Mouse (Mus musculus): ENCODE data around the gene Epn1. TPM values are rescaled to one million over a fixed set of nuclear protein-coding genes. Genes with fewer than 3 reads are reported as not detected.

Epn1 gene
- total and polyA plus RNA-seq, 3 experiments = 79.5 to 720 (median 152) TPM

- Histone ChIP-seq H3K9me3 (replicated peaks) (no peaks in the 10 kb centered on the region), H3K36me3 (replicated peaks) (peaks cover 99% of the 10 kb centered on the region), H3K4me1 (ENCODE audit: insufficient read depth, low read depth, low read length) (peaks cover 65% of the 10 kb centered on the region), H3K4me3 (ENCODE audit: low read depth, low read length) (no peak overlapping the region), H3K27me3 (ENCODE audit: insufficient read depth, low read length) (no peaks in the 10 kb centered on the region)
- DNase-seq (ENCODE audit: low spot score) = no peak
- TF ChIP-seq TAL1 (conservative IDR thresholded peaks at IDR 0.05; ENCODE audit: low read depth, low read length) = no peak
- no peak for TF ChIP-seq CTCF (IDR thresholded peaks at IDR 0.05; ENCODE audit: low read depth, low read length)
- TF ChIP-seq GATA1 (IDR thresholded peaks at IDR 0.05; ENCODE audit: borderline replicate concordance, low read length) = no peak
- no peak for TF ChIP-seq POLR2AphosphoS5 (IDR thresholded peaks at IDR 0.05; ENCODE audit: insufficient replicate concordance, low read depth, low read length)
- no peak for ATAC-seq (ENCODE audit: extremely low read depth, insufficient number of reproducible peaks, low FRiP score, poor library complexity, severe bottlenecking)
Observed at GRCm38 (mm10) chr7:5092831-5093510, 12.9 kb downstream of the Epn1 start.

- Histone ChIP-seq H3K4me3 (ENCODE audit: low read depth, low read length) (no peak overlapping the region), H3K27me3 (ENCODE audit: insufficient read depth, low read length) (no peaks in the 10 kb centered on the region), H3K36me3 (replicated peaks) (peaks cover 68% of the 10 kb centered on the region), H3K4me1 (ENCODE audit: insufficient read depth, low read depth, low read length) (peaks cover 66% of the 10 kb centered on the region), H3K9me3 (replicated peaks) (no peaks in the 10 kb centered on the region)
- DNase-seq (ENCODE audit: low spot score) = no peak
- TF ChIP-seq GATA2 (IDR thresholded peaks at IDR 0.05; ENCODE audit: borderline replicate concordance, low read depth, low read length) (no peak), GATA1 (IDR thresholded peaks at IDR 0.05; ENCODE audit: borderline replicate concordance, low read length) (no peak), POLR2AphosphoS5 (IDR thresholded peaks at IDR 0.05; ENCODE audit: insufficient replicate concordance, low read depth, low read length) (no peak), TAL1 (conservative IDR thresholded peaks at IDR 0.05; ENCODE audit: low read depth, low read length) (no peak), CTCF (IDR thresholded peaks at IDR 0.05; ENCODE audit: low read depth, low read length) (no peak)
- ATAC-seq (ENCODE audit: extremely low read depth, insufficient number of reproducible peaks, low FRiP score, poor library complexity, severe bottlenecking) = no peak
Observed at GRCm38 (mm10) chr7:5098769-5099168, 18.7 kb downstream of the Epn1 start.

DNA sequence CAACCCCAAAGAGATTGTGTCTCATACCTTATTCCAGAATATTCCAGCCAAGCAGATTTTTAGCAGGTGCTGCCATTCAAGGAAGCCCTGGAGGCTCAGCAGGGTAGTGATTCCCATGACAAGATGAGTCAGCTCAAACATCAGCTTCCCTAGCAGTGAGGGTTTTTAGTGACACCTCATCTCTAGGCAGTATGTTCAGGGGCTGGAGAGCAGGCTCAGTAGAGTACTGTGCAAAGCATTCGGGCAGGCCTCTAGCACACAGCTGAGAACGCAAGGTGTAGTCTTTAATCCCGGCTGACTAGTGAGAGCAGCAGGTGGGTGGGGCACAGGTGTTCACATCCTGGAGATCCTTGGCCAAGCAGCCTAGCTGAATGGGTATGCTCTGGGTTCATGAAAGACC is 19.8 kb downstream of the Epn1 start:
- Histone ChIP-seq H3K36me3 (replicated peaks) (peaks cover 57% of the 10 kb centered on the region), H3K27me3 (ENCODE audit: insufficient read depth, low read length) (no peaks in the 10 kb centered on the region), H3K4me3 (ENCODE audit: low read depth, low read length) (no peak overlapping the region), H3K4me1 (ENCODE audit: insufficient read depth, low read depth, low read length) (peaks cover 57% of the 10 kb centered on the region), H3K9me3 (replicated peaks) (no peaks in the 10 kb centered on the region)
- ATAC-seq (ENCODE audit: extremely low read depth, insufficient number of reproducible peaks, low FRiP score, poor library complexity, severe bottlenecking) = 0 out of 2 replicates have a peak, but pooled peaks have one; percentile 24
- no peak for TF ChIP-seq TAL1 (conservative IDR thresholded peaks at IDR 0.05; ENCODE audit: low read depth, low read length)
- no peak for TF ChIP-seq GATA2 (IDR thresholded peaks at IDR 0.05; ENCODE audit: borderline replicate concordance, low read depth, low read length)
- no peak for TF ChIP-seq GATA1 (IDR thresholded peaks at IDR 0.05; ENCODE audit: borderline replicate concordance, low read length)
- no peak for TF ChIP-seq CTCF (IDR thresholded peaks at IDR 0.05; ENCODE audit: low read depth, low read length)
- no peak for TF ChIP-seq POLR2AphosphoS5 (IDR thresholded peaks at IDR 0.05; ENCODE audit: insufficient replicate concordance, low read depth, low read length)
- DNase-seq (ENCODE audit: low spot score) = no peak

DNA sequence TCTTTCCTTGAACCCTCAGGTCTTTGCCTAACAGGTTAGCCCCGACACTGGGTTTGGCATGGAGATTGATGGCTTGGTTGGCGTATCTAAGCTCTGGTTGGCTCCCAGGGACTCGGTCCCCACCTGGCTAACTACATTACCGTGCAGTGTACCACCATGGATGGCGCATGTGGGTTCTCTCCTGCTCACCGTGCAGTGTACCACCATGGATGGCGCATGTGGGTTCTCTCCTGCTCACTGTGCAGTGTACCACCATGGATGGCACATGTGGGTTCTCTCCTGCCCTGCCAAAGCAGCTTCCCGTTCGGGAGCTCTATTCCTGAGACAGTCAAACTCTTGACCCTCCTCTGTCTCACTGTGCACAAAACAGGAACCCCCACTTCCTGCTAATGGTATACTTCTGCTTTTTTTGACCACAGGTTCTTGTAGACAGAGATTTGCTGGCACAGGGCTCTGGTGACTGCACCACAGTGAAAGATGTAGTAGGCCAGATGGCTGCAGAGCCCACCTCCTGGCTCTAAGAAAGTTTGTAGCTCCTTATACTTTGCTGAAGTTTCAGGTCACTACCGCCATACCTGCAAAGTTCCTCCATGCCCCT is 21.1 kb downstream of the Epn1 start:
- Histone ChIP-seq H3K36me3 (replicated peaks) (peaks cover 44% of the 10 kb centered on the region), H3K4me1 (ENCODE audit: insufficient read depth, low read depth, low read length) (peaks cover 50% of the 10 kb centered on the region), H3K4me3 (ENCODE audit: low read depth, low read length) (peak overlapping the region; percentile 51; the same call in 1 of the 2 replicates), H3K27me3 (ENCODE audit: insufficient read depth, low read length) (no peaks in the 10 kb centered on the region), H3K9me3 (replicated peaks) (no peaks in the 10 kb centered on the region)
- DNase-seq (ENCODE audit: low spot score) (peak; percentile 71), ATAC-seq (ENCODE audit: extremely low read depth, insufficient number of reproducible peaks, low FRiP score, poor library complexity, severe bottlenecking) (peak; percentile 84)
- no peak for TF ChIP-seq GATA2 (IDR thresholded peaks at IDR 0.05; ENCODE audit: borderline replicate concordance, low read depth, low read length)
- no peak for TF ChIP-seq TAL1 (conservative IDR thresholded peaks at IDR 0.05; ENCODE audit: low read depth, low read length)
- no peak for TF ChIP-seq GATA1 (IDR thresholded peaks at IDR 0.05; ENCODE audit: borderline replicate concordance, low read length)
- no peak for TF ChIP-seq CTCF (IDR thresholded peaks at IDR 0.05; ENCODE audit: low read depth, low read length)
- no peak for TF ChIP-seq POLR2AphosphoS5 (IDR thresholded peaks at IDR 0.05; ENCODE audit: insufficient replicate concordance, low read depth, low read length)

GRCm38 (mm10) chr7:5102564-5102963 is 22.5 kb downstream of the Epn1 start:
- TF ChIP-seq GATA2 (IDR thresholded peaks at IDR 0.05; ENCODE audit: borderline replicate concordance, low read depth, low read length) (no peak), GATA1 (IDR thresholded peaks at IDR 0.05; ENCODE audit: borderline replicate concordance, low read length) (no peak), CTCF (IDR thresholded peaks at IDR 0.05; ENCODE audit: low read depth, low read length) (no peak), POLR2AphosphoS5 (IDR thresholded peaks at IDR 0.05; ENCODE audit: insufficient replicate concordance, low read depth, low read length) (no peak), TAL1 (conservative IDR thresholded peaks at IDR 0.05; ENCODE audit: low read depth, low read length) (no peak)
- H3K9me3 ChIP-seq (replicated peaks) = no peaks in the 10 kb centered on the region
- no peak for DNase-seq (ENCODE audit: low spot score)
- H3K4me1 ChIP-seq (ENCODE audit: insufficient read depth, low read depth, low read length) = peaks cover 42% of the 10 kb centered on the region
- H3K27me3 ChIP-seq (ENCODE audit: insufficient read depth, low read length) = no peaks in the 10 kb centered on the region
- no peak for ATAC-seq (ENCODE audit: extremely low read depth, insufficient number of reproducible peaks, low FRiP score, poor library complexity, severe bottlenecking)
- peaks cover 30% of the 10 kb centered on the region for H3K36me3 ChIP-seq (replicated peaks)
- no peak overlapping the region for H3K4me3 ChIP-seq (ENCODE audit: low read depth, low read length)

GRCm38 (mm10) chr7:5108272-5108671 is 28.2 kb downstream of the Epn1 start:
- Histone ChIP-seq H3K4me3 (ENCODE audit: low read depth, low read length) (no peak overlapping the region), H3K9me3 (replicated peaks) (no peaks in the 10 kb centered on the region), H3K36me3 (replicated peaks) (no peaks in the 10 kb centered on the region), H3K27me3 (ENCODE audit: insufficient read depth, low read length) (peaks cover 7% of the 10 kb centered on the region), H3K4me1 (ENCODE audit: insufficient read depth, low read depth, low read length) (peaks cover 3% of the 10 kb centered on the region)
- no peak for TF ChIP-seq POLR2AphosphoS5 (IDR thresholded peaks at IDR 0.05; ENCODE audit: insufficient replicate concordance, low read depth, low read length)
- no peak for TF ChIP-seq CTCF (IDR thresholded peaks at IDR 0.05; ENCODE audit: low read depth, low read length)
- TF ChIP-seq TAL1 (conservative IDR thresholded peaks at IDR 0.05; ENCODE audit: low read depth, low read length) = no peak
- TF ChIP-seq GATA1 (IDR thresholded peaks at IDR 0.05; ENCODE audit: borderline replicate concordance, low read length) = no peak
- no peak for TF ChIP-seq GATA2 (IDR thresholded peaks at IDR 0.05; ENCODE audit: borderline replicate concordance, low read depth, low read length)
- DNase-seq (ENCODE audit: low spot score) (no peak), ATAC-seq (ENCODE audit: extremely low read depth, insufficient number of reproducible peaks, low FRiP score, poor library complexity, severe bottlenecking) (no peak)

Data from G1E (cell line).